Mouse (Mus musculus): Measurements from ENCODE around the gene Cpne8. TPM values are rescaled to one million over a fixed set of nuclear protein-coding genes. Genes with fewer than 3 reads are reported as not detected.

The Cpne8 gene
- polyA plus RNA-seq (2015; fragmentation: Nextera tagmentation; extraction: Ambion mirVana) = 15.8 and 20.3 TPM in 2 replicates

DNA sequence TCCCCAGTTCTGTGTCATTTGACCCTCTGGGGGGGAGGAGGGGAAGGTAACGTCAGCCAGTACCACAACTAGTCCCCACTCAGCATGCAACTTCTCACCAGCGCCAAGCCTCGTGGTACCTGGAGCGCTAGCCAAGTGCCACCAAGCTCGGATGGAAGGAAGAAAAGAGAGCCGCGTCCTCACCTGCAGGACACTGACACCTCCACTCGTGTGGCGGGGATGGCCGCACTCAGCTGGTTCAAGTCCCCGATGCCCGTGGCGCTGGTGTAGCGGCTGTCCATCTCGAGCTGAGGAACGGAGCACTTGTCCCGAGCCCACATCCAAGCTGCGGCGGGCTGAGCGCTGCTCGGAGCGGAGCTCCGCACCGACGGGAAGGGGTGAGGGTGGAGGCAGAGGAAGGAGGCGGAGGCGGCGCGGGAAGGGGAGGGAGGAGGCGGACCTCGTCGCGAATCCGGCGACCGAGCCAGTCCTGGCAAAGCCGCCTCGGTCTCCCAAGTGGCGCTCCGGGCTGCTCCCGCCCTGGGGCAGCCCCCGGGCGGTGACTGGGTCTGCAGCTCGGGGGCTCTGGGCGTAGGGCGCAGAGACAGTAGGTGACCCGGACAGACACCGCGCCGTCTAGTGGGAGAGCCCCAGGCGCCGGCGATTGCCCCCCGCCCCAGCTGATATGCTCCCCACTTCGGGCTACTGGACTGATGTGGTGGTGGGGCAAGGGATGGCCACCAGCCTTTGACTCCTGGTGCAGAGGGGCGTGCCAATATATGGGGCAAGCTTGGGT is at the start of gene Cpne8:
Cpne8 (minus strand) TSS at position 448 of the 775 bp plus-strand sequence.
- Histone ChIP-seq H3K9me3 (no peaks in the 10 kb centered on the region), H3K27me3 (no peaks in the 10 kb centered on the region), H3K27ac (peak within 1 kb of the TSS; percentile 78), H3K4me2 (peak within 1 kb of the TSS; percentile 97), H3K9ac (peak within 1 kb of the TSS; percentile 56), H3K4me3 (peak within 1 kb of the TSS; percentile 68), H3K4me1 (peaks cover 15% of the 10 kb centered on the region), H3K36me3 (no peaks in the 10 kb centered on the region)
- peak; percentile 75 for ATAC-seq (ENCODE audit: insufficient number of reproducible peaks, low FRiP score, low TSS enrichment, low read depth)
- WGBS = under 1% methylated on average over 51 of the region's 56 CpGs

DNA sequence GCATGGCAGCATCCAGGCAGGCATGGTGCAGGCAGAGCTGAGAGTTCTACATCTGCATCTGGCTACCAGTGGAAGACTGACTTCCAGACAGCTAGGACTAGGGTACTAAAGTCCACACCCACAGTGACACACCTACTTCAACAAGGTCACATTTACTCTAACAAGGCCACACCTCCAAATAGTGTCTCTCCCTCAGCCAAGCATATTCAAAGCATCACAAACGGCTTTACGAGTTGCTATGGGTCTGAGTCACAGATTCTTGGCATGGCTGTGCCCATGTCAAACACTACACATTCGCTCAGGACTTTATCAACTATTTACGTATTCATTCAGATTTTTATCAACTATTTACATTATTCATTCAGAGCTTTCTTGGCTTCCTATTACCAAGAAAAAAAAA is 38.5 kb upstream of the Cpne8 start:
- Histone ChIP-seq H3K27ac (no peak overlapping the region), H3K9me3 (no peaks in the 10 kb centered on the region), H3K27me3 (no peaks in the 10 kb centered on the region), H3K36me3 (no peaks in the 10 kb centered on the region), H3K4me1 (no peaks in the 10 kb centered on the region), H3K9ac (no peak overlapping the region), H3K4me2 (no peak overlapping the region), H3K4me3 (no peak overlapping the region)
- ATAC-seq (ENCODE audit: insufficient number of reproducible peaks, low FRiP score, low TSS enrichment, low read depth) = no peak
- whole genome bisulfite sequencing = 75% methylated on average over 4 of the region's 4 CpGs

DNA sequence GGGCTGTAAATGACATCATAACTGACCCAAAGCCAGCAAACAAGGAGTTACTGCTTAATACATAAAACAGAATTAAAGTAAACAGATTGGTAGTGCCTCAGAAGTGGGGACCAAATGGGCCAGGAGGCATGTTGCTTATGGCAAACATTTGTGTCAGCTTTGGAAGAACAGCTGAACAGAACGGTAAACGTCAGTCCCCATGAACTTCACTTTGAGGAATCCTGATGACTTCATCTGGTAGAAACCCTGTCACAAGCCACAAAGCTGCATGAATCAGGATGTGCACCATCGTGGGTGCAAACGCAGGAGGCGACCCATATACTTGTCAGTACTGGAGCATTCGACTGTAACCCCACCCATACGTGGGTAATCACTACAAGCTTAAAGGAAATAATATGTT is 30.1 kb upstream of the Cpne8 start:
- 73% methylated on average over 7 of the region's 7 CpGs for WGBS

DNA sequence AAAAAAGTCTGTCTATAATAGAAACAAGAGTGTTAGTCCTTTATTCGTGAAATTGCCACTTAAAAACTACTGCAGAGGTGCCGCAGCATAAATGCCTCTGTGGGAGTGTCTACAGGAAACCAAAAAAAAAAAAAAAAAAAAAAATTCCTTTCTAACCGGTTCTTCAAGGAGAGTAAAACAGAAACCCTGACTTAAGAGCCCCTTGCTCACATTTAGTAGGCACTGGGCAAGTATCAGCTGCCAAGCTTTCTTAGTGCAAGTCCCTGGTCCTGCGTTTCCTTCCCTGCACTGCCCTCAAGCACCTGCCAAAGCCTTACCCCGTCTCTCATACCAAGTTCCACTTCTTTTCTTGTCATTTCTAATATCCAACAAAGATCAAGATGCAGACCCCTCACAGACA is 25.1 kb upstream of the Cpne8 start:
- Histone ChIP-seq H3K27ac (no peak overlapping the region), H3K9me3 (no peaks in the 10 kb centered on the region), H3K4me3 (no peak overlapping the region), H3K9ac (no peak overlapping the region), H3K36me3 (no peaks in the 10 kb centered on the region), H3K4me1 (no peaks in the 10 kb centered on the region), H3K4me2 (no peak overlapping the region), H3K27me3 (no peaks in the 10 kb centered on the region)
- WGBS = 27% methylated on average over 5 of the region's 5 CpGs
- ATAC-seq (ENCODE audit: insufficient number of reproducible peaks, low FRiP score, low TSS enrichment, low read depth) = no peak

More for the DNA sequence above, 30.1 kb upstream of the Cpne8 start:
- H3K4me2 ChIP-seq = no peak overlapping the region
- H3K9ac ChIP-seq = no peak overlapping the region
- ATAC-seq (ENCODE audit: insufficient number of reproducible peaks, low FRiP score, low TSS enrichment, low read depth) = no peak
- no peak overlapping the region for H3K4me3 ChIP-seq
- H3K27me3 ChIP-seq = no peaks in the 10 kb centered on the region
- H3K36me3 ChIP-seq = no peaks in the 10 kb centered on the region
- no peak overlapping the region for H3K27ac ChIP-seq
- no peaks in the 10 kb centered on the region for H3K4me1 ChIP-seq
- no peaks in the 10 kb centered on the region for H3K9me3 ChIP-seq

DNA sequence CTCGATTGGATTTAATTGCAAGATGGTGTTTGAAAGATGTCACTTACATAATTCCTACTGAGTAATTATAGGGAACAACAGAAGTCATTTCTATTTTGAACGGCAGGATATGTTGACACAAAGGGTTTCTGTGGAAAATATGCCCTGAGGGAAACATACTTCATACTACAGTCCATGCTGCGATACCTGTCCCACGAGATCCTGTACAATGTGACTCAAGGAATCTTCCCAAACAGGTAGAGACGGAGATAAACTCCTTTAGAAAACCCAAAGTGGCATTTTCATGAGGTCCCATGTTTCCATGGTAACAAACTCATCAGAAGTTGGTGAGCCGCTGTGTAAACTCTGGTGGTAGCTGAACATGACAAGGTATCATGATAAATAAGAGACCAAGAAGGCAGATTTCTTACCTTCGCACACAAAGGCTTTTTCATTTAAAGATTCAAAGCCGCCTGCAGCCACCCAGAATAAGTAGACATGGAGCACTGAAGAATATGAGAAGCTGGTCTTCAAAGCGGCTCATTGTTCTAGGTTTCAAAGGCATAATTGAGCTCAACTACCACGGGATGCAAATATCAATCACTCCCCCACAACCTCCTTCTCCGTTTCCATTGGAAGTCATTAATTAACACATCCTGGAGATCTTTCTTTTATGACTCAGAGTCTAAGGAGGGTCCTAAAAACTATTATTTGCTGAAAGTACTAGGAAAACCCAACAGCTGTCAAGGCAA is 24.4 kb upstream of the Cpne8 start:
- Histone ChIP-seq H3K27ac (no peak overlapping the region), H3K4me1 (no peaks in the 10 kb centered on the region), H3K4me2 (no peak overlapping the region), H3K36me3 (no peaks in the 10 kb centered on the region), H3K27me3 (no peaks in the 10 kb centered on the region), H3K9ac (no peak overlapping the region), H3K4me3 (no peak overlapping the region), H3K9me3 (no peaks in the 10 kb centered on the region)
- ATAC-seq (ENCODE audit: insufficient number of reproducible peaks, low FRiP score, low TSS enrichment, low read depth) = no peak
- WGBS = 60% methylated on average over 11 of the region's 11 CpGs

DNA sequence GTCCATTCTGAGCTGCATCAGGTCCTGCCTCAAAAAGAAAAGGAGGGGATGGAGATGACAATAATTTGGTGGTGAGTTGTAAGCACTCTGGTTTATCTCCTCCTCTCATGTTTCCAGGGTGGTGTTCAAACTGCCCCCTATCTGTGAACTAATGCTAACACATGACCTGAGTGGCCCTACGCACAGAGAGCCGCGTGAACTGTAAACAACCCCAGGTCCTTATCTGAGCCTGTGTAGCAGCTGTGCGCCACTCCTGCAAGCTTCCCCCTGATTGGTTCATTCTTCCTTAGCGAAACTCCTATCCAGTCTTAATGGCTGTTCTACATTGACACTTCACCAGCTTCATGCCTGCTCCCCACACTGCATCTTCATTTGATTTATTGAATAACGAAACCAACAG is 7.5 kb upstream of the Cpne8 start:
- Histone ChIP-seq H3K36me3 (no peaks in the 10 kb centered on the region), H3K4me2 (no peak overlapping the region), H3K27ac (no peak overlapping the region), H3K9ac (no peak overlapping the region), H3K4me3 (no peak overlapping the region), H3K27me3 (no peaks in the 10 kb centered on the region), H3K4me1 (no peaks in the 10 kb centered on the region), H3K9me3 (no peaks in the 10 kb centered on the region)
- ATAC-seq (ENCODE audit: insufficient number of reproducible peaks, low FRiP score, low TSS enrichment, low read depth) = no peak
- 88% methylated on average over 6 of the region's 6 CpGs for WGBS

DNA sequence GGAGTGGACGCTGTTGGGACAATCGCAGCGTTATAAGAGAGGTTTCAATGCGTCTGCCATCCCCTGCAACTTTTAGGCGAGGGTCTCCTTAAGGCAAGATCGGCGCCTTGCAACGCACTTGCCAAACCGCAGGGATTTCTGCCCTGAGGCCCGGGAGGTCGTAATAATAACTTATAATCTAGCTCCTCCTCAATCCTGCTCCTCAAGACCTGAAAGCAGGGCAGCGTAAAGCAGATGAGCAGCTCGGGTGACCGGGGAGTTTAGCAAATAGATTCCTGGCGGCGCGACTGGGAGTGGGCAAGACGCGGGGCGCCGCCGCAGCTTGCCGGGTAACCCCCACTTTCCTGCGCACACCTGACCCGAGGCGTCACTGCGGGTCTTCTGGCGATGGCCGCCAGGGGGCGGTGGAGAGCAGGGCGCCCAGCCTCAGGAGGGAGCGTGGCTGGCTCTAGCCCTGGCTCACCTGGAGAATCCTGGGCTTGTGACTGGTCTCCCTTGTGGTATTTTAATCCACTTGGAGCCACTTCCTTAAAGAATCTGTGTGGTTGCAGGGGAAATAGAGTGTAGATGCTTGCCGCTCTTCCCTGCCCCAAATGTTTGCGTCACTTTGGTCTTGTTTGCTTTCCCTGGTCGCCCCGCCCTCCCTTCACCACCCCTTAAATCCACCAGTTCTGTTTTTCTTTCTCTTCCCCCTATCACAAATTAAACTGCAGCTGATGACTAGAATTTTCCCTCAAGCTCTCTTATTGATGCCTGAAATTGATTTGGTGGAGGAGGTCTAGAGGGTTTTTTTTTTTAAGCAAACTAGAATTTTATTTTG is 738 bp upstream of the Cpne8 start:
- no peaks in the 10 kb centered on the region for H3K27me3 ChIP-seq
- H3K27ac ChIP-seq = peak overlapping the region; percentile 78
- peak overlapping the region; percentile 56 for H3K9ac ChIP-seq
- H3K36me3 ChIP-seq = no peaks in the 10 kb centered on the region
- H3K4me3 ChIP-seq = peak overlapping the region; percentile 68
- peak overlapping the region; percentile 97 for H3K4me2 ChIP-seq
- WGBS = 3% methylated on average over 36 of the region's 36 CpGs
- no peaks in the 10 kb centered on the region for H3K9me3 ChIP-seq
- ATAC-seq (ENCODE audit: insufficient number of reproducible peaks, low FRiP score, low TSS enrichment, low read depth) = peak; percentile 62; the same call in 1 of the 2 replicates
- H3K4me1 ChIP-seq = peaks cover 15% of the 10 kb centered on the region

DNA sequence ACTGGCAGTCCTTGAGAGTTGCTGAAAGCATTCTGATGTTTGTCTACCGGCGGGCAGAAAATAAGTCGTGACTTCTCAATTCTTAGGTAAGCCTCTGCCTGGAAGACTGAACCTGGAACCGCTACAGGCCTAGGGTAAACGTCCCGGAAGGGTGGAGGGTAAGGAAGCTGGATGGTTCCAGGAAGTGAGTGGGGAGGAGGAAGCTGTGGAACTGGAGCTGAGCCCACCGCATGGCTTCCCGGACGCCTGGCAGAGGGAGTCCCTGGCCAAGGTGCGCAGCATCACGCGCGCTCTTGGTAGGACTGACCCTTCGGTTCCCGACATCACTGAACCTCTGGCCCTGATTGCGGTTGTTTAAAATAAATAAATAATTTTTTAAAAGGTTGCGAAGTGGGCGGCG is 744 bp downstream of the Cpne8 start:
- H3K4me2 ChIP-seq = peak overlapping the region; percentile 97
- no peak for ATAC-seq (ENCODE audit: insufficient number of reproducible peaks, low FRiP score, low TSS enrichment, low read depth)
- H3K27ac ChIP-seq = peak overlapping the region; percentile 78; the same call in 1 of the 2 replicates
- peak overlapping the region; percentile 68 for H3K4me3 ChIP-seq
- no peaks in the 10 kb centered on the region for H3K27me3 ChIP-seq
- H3K4me1 ChIP-seq = peaks cover 15% of the 10 kb centered on the region
- no peaks in the 10 kb centered on the region for H3K9me3 ChIP-seq
- 4% methylated on average over 19 of the region's 19 CpGs for WGBS
- H3K36me3 ChIP-seq = no peaks in the 10 kb centered on the region
- peak overlapping the region; percentile 56; the same call in 1 of the 2 replicates for H3K9ac ChIP-seq

DNA sequence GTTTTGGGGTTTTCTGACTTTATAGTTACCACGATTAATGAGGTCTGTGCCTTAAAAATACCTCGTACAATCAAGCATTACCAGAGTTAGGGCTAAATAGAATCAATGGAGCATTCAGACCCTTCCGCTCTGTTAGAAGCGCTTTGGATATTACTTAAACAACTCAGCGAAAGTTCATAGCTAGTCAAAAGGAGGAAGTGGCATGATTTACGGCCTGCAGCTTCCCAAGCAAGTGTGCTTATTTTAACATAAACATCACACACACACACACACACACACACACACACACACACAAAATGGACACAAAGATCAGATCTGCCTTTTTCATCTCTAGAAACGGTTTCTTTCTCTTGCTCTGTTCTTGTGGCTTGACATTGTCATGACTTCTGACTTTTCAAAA is 9.7 kb downstream of the Cpne8 start:
- H3K27ac ChIP-seq = no peak overlapping the region
- no peaks in the 10 kb centered on the region for H3K4me1 ChIP-seq
- H3K36me3 ChIP-seq = no peaks in the 10 kb centered on the region
- 57% methylated on average over 7 of the region's 7 CpGs for WGBS
- no peaks in the 10 kb centered on the region for H3K27me3 ChIP-seq
- no peaks in the 10 kb centered on the region for H3K9me3 ChIP-seq
- no peak overlapping the region for H3K4me2 ChIP-seq
- no peak for ATAC-seq (ENCODE audit: insufficient number of reproducible peaks, low FRiP score, low TSS enrichment, low read depth)
- no peak overlapping the region for H3K9ac ChIP-seq
- H3K4me3 ChIP-seq = no peak overlapping the region

DNA sequence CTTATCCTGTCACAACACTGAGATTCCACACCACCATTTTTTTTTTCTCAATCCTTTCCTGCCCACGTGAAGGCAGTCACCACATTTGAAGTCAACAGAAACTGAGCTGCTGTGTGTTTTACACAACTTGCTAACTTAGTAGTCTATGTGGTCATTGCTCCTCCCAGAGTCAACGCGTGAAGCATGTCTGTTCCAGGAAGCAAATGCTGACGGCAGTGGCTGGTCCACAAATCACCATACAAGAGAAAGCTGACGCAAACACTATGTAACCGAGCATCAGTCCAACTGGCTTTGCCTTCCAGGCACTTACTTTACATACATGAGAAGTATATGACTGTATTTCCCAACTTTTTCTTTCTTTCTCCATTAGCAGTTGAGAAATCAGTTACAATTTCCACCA is 12.3 kb downstream of the Cpne8 start:
- no peaks in the 10 kb centered on the region for H3K27me3 ChIP-seq
- no peak overlapping the region for H3K9ac ChIP-seq
- H3K36me3 ChIP-seq = no peaks in the 10 kb centered on the region
- 79% methylated on average over 6 of the region's 6 CpGs for WGBS
- H3K4me3 ChIP-seq = no peak overlapping the region
- ATAC-seq (ENCODE audit: insufficient number of reproducible peaks, low FRiP score, low TSS enrichment, low read depth) = no peak
- no peaks in the 10 kb centered on the region for H3K4me1 ChIP-seq
- no peak overlapping the region for H3K27ac ChIP-seq
- H3K4me2 ChIP-seq = no peak overlapping the region
- no peaks in the 10 kb centered on the region for H3K9me3 ChIP-seq

DNA sequence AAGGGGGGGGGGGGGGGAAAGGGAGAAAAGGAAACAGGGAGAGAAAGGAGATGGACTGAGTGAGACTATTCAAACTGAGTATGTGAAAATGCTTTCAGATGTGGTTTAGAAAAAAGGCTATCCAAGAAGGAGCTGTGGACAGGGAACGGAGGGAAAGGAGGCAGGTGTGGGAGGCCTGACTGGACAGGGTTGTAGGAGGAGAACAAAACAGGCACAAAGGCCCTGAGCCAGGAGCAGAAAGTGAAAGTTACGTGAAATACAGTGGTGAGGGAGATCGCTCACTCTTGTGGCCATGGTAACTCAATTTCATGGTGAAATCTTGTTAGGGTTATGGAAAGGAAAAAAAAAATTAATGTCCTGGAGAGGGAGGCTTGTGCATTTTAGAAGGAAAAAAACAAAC is 14.6 kb downstream of the Cpne8 start:
- no peak overlapping the region for H3K4me2 ChIP-seq
- H3K4me3 ChIP-seq = no peak overlapping the region
- H3K27ac ChIP-seq = no peak overlapping the region
- H3K9me3 ChIP-seq = no peaks in the 10 kb centered on the region
- H3K27me3 ChIP-seq = no peaks in the 10 kb centered on the region
- no peak for ATAC-seq (ENCODE audit: insufficient number of reproducible peaks, low FRiP score, low TSS enrichment, low read depth)
- H3K9ac ChIP-seq = no peak overlapping the region
- no peaks in the 10 kb centered on the region for H3K4me1 ChIP-seq
- WGBS = 71% methylated on average over 3 of the region's 3 CpGs
- H3K36me3 ChIP-seq = no peaks in the 10 kb centered on the region

DNA sequence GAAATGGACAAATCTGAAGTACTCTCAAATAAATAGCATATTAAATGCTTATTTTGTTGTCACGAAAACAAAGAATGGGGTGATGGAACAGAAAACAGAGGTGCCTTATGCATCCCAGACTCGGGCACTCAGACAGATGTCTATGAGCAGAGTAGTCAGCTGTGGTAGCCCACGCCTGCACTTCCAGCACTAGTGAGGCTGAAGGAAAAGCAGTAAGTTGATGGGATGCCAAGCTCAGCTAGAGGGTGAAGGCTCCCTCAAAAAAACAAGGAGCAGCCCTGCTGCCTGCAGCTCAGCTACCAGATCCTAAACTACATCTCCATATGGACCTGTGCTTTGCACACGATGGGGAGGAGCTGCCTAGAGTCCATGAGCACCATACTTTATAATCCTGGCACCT is 15.6 kb downstream of the Cpne8 start:
- H3K27me3 ChIP-seq = no peaks in the 10 kb centered on the region
- 68% methylated on average over 4 of the region's 4 CpGs for WGBS
- no peaks in the 10 kb centered on the region for H3K36me3 ChIP-seq
- H3K9me3 ChIP-seq = no peaks in the 10 kb centered on the region
- H3K4me2 ChIP-seq = no peak overlapping the region
- H3K4me1 ChIP-seq = no peaks in the 10 kb centered on the region
- no peak overlapping the region for H3K9ac ChIP-seq
- ATAC-seq (ENCODE audit: insufficient number of reproducible peaks, low FRiP score, low TSS enrichment, low read depth) = no peak
- H3K4me3 ChIP-seq = no peak overlapping the region
- no peak overlapping the region for H3K27ac ChIP-seq

Data from limb, embryonic 15.5 days (tissue).